Mouse (Mus musculus) forelimb bud, embryonic 11.5 days (tissue): ENCODE data around the gene Hip1r.

Experiments
- DNase-seq: peaks from one replicate; pipeline ENCODE4 v3.0.0-alpha.2; 2012; ENCODE audit warnings: low read depth, low spot score

Hip1r gene

DNA sequence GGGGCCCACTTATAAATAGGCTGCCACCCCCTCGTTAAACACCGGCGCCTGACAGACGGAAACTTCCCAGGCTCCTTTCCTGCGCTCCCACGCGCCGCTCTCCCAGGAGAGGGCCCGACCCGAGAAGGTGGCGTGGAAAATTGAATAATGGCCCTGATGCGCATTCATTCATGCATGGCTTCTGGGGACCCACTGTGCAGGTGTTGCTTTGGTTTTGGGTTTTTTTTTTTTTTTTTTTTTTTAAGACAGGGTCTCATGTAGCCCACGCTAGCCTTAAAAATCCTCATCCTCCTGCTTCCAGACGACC lies 704 bp downstream of the Hip1r start:
- DNase-seq: no peak

DNA sequence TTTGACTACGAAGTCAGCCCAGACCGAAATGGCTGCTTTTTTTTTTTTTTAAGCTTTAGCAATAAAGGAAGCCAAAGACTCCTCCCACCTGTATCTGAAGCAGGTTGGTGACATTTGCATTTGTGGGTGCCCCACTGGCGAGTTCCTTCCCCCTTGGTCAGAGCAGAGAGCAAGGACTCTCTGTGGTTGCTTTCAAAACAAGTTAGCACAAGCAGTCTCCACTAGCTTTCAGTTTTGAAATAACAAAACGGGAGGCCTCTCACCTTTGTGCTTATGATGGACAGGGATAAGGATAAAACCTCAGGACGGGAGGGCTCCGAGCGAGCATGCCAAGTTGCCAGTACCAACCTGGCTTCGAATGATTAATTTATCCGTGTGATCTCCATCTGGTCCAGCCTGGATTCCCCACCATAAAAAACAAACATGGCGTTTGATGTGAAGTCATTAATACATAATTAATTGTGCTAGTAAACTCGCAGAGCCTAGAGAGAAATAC lies 1.2 kb downstream of the Hip1r start:
- no peak for DNase-seq

DNA sequence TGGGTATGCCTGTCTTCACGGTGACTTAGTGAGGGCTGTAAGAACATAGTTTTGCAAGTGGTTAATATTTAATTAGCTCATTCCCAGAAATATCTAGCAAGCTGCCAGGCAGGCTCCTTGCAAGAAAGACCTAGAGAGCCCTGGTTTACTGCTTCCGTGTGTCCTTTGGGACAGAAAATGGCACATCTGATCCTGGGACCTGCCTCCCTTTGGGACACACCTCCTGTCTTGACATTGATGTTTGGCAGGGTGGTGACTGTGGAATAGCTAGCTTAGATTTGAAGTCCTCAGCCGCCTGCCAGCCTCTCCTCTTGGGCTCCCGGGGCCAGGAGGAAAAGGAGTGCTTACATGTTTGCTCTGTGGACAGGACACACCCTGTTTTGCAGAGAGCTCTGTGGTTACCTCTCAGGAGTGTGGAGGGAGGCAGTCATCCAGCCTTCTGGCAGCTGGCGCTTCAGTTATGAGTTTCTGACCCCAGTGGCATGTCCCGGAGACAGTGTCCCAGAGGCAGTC lies 2.3 kb downstream of the Hip1r start:
- no peak for DNase-seq

DNA sequence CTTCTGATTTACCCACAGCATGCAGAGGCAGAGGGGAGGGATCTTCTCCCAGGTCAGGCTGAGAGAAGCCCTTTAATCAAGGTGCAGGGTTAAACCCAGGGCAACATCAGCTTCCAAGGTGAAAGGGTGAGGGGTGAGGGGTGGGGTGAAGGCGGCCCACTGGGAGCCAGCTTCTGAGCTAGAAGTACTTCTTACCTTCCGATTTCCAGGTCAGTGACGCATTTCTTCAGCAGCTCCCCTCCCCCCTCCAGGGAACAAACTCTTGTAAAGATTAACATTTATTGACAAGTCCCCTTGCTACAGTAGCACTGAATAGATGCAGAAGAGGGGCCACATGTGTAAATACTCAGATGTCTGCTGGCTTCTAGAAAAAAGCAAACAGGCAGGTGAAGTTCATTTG lies 3.8 kb downstream of the Hip1r start:
- no peak for DNase-seq

DNA sequence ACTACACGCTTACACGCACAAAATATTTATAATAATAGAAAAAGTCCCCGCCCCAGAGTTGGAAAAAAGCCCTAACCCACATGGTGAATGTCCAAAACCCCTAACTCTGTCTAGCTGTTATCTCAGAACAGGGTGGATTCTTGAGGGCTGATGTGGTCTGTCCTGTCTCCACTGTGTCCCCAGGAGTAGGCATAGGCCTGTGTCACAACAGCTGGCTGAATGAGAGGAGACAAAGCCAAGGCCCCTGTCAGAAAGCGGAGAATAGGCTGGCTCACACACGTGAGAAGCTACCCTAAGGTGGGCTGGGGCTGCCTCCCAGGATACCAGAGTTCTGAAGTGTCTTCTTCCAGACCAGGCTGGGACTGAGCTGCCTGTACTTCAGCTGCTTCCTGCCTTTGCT lies 4.7 kb downstream of the Hip1r start:
- no peak for DNase-seq

- DNase-seq: no peak
These were observed 6.0 kb downstream of the Hip1r start for GRCm38 (mm10) chr5:123979221-123979979.

DNA sequence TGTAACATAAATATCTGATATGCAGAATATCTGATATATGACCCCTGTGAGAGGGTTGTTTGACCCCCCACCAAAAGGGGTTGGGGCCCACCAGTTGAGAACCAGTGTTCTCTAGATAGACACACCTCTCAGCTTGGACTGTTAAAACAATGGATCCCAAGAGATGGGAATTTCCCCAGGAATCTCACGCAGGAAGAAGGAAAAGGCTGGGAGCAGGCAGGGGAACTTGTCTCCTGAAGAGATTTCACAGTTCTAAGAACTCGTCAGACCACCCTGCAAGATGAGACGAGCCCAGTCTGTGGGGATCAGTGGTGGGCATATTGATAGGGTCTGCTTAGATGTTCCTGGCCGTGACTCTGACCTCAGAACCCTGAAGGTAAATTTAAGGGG lies 6.5 kb downstream of the Hip1r start:
- DNase-seq: no peak

- no peak for DNase-seq
These were observed 7.3 kb downstream of the Hip1r start for GRCm38 (mm10) chr5:123980521-123981249.

GRCm38 (mm10) chr5:123981250-123981554 lies 7.8 kb downstream of the Hip1r start:
- DNase-seq: no peak

GRCm38 (mm10) chr5:123982838-123983237 lies 9.4 kb downstream of the Hip1r start:
- DNase-seq: no peak

DNA sequence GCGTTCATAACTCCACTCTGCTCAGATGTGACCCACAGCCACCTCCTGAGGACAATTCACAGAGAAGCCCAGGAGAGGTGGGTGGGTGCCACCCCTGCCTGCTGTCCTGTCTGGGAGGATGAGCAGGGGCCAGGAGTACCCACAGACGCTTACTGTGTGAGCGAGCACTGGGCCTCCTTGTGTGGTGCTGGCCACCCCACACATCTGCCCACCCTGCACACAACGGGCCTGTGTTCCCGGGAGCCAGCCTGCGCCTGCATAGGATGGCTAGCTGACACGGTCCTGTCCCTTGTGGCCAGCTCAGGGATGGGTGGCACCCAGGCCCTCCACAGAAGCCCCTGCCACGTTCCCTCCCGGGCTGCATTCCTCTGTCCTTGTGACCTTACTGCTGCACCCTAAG lies 12.0 kb downstream of the Hip1r start:
- no peak for DNase-seq

GRCm38 (mm10) chr5:123986925-123987324 lies 13.5 kb downstream of the Hip1r start:
- DNase-seq: no peak

- DNase-seq: no peak
These were observed 14.1 kb downstream of the Hip1r start for GRCm38 (mm10) chr5:123987511-123987910.

GRCm38 (mm10) chr5:123989941-123990885 lies 16.8 kb downstream of the Hip1r start:
- DNase-seq: no peak

GRCm38 (mm10) chr5:123991321-123991720 lies 17.9 kb downstream of the Hip1r start:
- no peak for DNase-seq

DNA sequence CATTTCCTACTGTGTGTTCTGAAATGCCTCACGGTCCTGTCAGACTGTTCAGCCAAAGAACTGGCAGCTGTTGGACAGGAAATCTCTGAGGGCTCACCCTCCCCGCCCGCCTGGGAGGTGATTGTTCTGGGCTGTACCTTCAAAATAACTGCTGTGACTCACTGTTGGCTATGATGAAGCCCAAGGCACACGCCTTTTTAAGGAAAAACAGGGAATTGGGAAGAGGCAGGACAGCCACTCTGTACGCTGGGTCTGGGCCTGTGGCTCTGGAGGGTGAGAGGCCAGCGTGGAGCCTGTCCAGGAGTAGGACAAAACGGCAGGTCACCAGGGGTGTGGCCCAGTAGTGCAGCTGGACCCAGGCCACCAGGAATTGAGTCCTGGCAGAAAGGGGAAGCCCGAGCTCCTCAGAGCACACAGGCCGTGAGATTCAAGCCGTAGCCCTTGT lies 18.8 kb downstream of the Hip1r start:
- no peak for DNase-seq

GRCm38 (mm10) chr5:123992794-123993193 lies 19.4 kb downstream of the Hip1r start:
- DNase-seq: peak; percentile 83

- no peak for DNase-seq
These were observed 20.0 kb downstream of the Hip1r start for GRCm38 (mm10) chr5:123993263-123994036.

DNA sequence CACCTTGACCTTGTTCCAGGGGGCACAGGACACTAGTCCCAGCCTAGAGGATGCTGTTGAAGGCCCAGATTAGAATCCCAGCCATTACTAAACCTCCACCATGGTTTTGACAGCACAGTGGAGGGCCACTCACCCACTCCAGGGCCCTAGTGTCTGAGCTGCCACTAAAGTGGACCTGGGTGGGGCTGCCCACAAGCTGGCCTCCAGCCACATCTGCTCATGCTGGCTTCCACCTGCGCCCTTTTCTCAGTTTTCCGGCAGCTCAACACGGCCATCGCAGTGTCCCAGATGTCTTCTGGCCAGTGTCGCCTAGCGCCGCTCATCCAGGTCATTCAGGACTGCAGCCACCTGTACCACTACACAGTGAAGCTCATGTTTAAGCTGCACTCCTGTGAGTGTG lies 21.0 kb downstream of the Hip1r start:
- DNase-seq: no peak

GRCm38 (mm10) chr5:123995388-123995787 lies 22.0 kb downstream of the Hip1r start:
- DNase-seq: no peak

DNA sequence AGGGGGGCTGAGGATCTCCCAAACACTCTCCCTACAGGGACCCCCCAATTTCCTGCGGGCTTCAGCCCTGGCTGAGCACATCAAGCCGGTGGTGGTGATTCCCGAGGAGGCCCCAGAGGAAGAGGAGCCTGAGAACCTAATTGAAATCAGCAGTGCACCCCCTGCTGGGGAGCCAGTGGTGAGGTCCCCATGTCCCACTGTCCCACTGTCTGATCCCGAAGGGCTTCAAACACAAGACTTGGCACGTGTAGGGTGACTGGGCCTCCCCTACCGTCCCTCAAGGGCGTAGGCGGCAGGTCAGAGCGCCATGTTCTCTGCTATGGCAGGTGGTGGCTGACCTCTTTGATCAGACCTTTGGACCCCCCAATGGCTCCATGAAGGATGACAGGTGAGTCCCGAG lies 22.8 kb downstream of the Hip1r start:
- no peak for DNase-seq
